Mouse (Mus musculus) CH12.LX (cell line): ENCODE data around the gene Rap1gap. TPM values are rescaled to one million over a fixed set of nuclear protein-coding genes. Genes with fewer than 3 reads are reported as not detected.

ENCODE experiments used
- DNase-seq: peaks from one replicate; pipeline ENCODE4 v3.0.0-alpha.2; 2013; ENCODE audit errors: extremely low read depth
- H3K27ac ChIP-seq: 2 replicates; pipeline ENCODE4 v1.5.1; 2012; ENCODE audit warnings: low read depth, mild to moderate bottlenecking, control low read depth, moderate library complexity; ENCODE audit not compliant: insufficient read depth
- H3K27me3 ChIP-seq: replicated peaks from 2 replicates; pipeline ENCODE3; 2012; ENCODE audit warnings: inconsistent platforms
- H3K36me3 ChIP-seq, 2 experiments: replicated peaks in 1 of 2; 2 replicates each; pipeline versions ENCODE3 to v1.6.1; 2012; ENCODE audit warnings: inconsistent platforms in 1 of 2, low read length in 1 of 2, mild to moderate bottlenecking in 1 of 2, mixed read lengths in 1 of 2, moderate library complexity in 1 of 2; ENCODE audit not compliant: control insufficient read depth in 1 of 2, insufficient read depth in 1 of 2
- H3K4me1 ChIP-seq, 2 experiments: 2 replicates each; pipeline ENCODE4 v1.6.1; 2012; ENCODE audit warnings: inconsistent platforms in 1 of 2, moderate library complexity in 1 of 2; ENCODE audit not compliant: insufficient read depth in 2 of 2, control insufficient read depth in 1 of 2
- H3K4me2 ChIP-seq: 2 replicates; pipeline ENCODE4 v1.6.1; 2012; ENCODE audit warnings: low read depth, mild to moderate bottlenecking, control low read depth; ENCODE audit not compliant: poor library complexity, insufficient read depth, severe bottlenecking
- H3K4me3 ChIP-seq, 3 experiments: fragments of 150-350 bp in 1 of 3; sonication (generic) in 1 of 3; replicated peaks in 1 of 3; 2 replicates each; pipeline versions ENCODE3 to v1.5.1; 2011 to 2012; ENCODE audit warnings: low read depth in 2 of 3, low read length in 2 of 3, mild to moderate bottlenecking in 2 of 3, moderate library complexity in 2 of 3, control low read depth in 1 of 3, improper control_type of control experiment in 1 of 3, inconsistent platforms in 1 of 3, mixed read lengths in 1 of 3; ENCODE audit not compliant: poor library complexity in 1 of 3
- H3K79me2 ChIP-seq: replicated peaks from 2 replicates; pipeline ENCODE4 v1.6.1; 2012; ENCODE audit warnings: mild to moderate bottlenecking, moderate library complexity; ENCODE audit not compliant: control insufficient read depth, poor library complexity, insufficient read depth, severe bottlenecking; ENCODE audit errors: extremely low read depth
- H3K9ac ChIP-seq: 2 replicates; pipeline ENCODE4 v1.6.1; 2012; ENCODE audit warnings: low read depth, mild to moderate bottlenecking, control low read depth, moderate library complexity; ENCODE audit not compliant: insufficient read depth
- H3K9me3 ChIP-seq: replicated peaks from 2 replicates; pipeline ENCODE3; 2012; ENCODE audit warnings: low read length, inconsistent platforms, mixed read lengths
- CHD2 ChIP-seq: IDR thresholded peaks from 2 replicates; pipeline ENCODE4 v1.6.1; 2011; ENCODE audit warnings: low read length, improper control_type of control experiment
- CTCF ChIP-seq, 2 experiments: IDR thresholded peaks in 1 of 2; conservative IDR thresholded peaks in 1 of 2; 2 replicates each; pipeline ENCODE4 v1.5.1; 2011 to 2012; ENCODE audit warnings: low read depth in 2 of 2, low read length in 2 of 2, improper control_type of control experiment in 1 of 2, inconsistent platforms in 1 of 2, mild to moderate bottlenecking in 1 of 2, moderate library complexity in 1 of 2
- HCFC1 ChIP-seq: IDR thresholded peaks from 2 replicates; pipeline ENCODE4 v1.6.1; 2012; ENCODE audit warnings: low read depth, mild to moderate bottlenecking, inconsistent platforms, low read length, improper control_type of control experiment
- JUN ChIP-seq: IDR thresholded peaks from 2 replicates; pipeline ENCODE4 v1.6.1; 2011; ENCODE audit warnings: low read depth, mild to moderate bottlenecking, low read length, improper control_type of control experiment, moderate library complexity; ENCODE audit not compliant: insufficient read depth
- JUND ChIP-seq: conservative IDR thresholded peaks from 2 replicates; pipeline ENCODE4 v1.6.1; 2011; ENCODE audit warnings: low read depth, low read length, improper control_type of control experiment
- MAX ChIP-seq: IDR thresholded peaks from 2 replicates; pipeline ENCODE4 v1.6.1; 2011; ENCODE audit warnings: low read length, improper control_type of control experiment
- MXI1 ChIP-seq: IDR thresholded peaks from 2 replicates; pipeline ENCODE4 v1.6.1; 2011; ENCODE audit warnings: mild to moderate bottlenecking, low read depth, low read length, improper control_type of control experiment
- MYC ChIP-seq: IDR thresholded peaks from 2 replicates; pipeline ENCODE4 v1.6.1; 2011; ENCODE audit warnings: low read depth, mild to moderate bottlenecking, improper control_type of control experiment, low read length
- NRF1 ChIP-seq: IDR thresholded peaks from 2 replicates; pipeline ENCODE4 v1.6.1; 2014; ENCODE audit warnings: low read depth, mild to moderate bottlenecking, inconsistent platforms, low read length, improper control_type of control experiment, moderate library complexity
- POLR2A ChIP-seq: IDR thresholded peaks from 2 replicates; pipeline ENCODE4 v1.6.1; 2011; ENCODE audit warnings: low read depth, mild to moderate bottlenecking, improper control_type of control experiment, low read length
- SIN3A ChIP-seq: IDR thresholded peaks from 2 replicates; pipeline ENCODE4 v1.6.1; 2012; ENCODE audit warnings: low read length, improper control_type of control experiment, inconsistent platforms
- SMC3 ChIP-seq: IDR thresholded peaks from 2 replicates; pipeline ENCODE4 v1.6.1; 2011; ENCODE audit warnings: low read depth, low read length, improper control_type of control experiment
- TBP ChIP-seq: conservative IDR thresholded peaks from 2 replicates; pipeline ENCODE4 v1.6.1; 2011; ENCODE audit warnings: low read depth, low read length, improper control_type of control experiment
- USF2 ChIP-seq: conservative IDR thresholded peaks from 2 replicates; pipeline ENCODE4 v1.6.1; 2011; ENCODE audit warnings: low read depth, low read length, improper control_type of control experiment
- ZC3H11A ChIP-seq: IDR thresholded peaks from 2 replicates; pipeline ENCODE4 v1.6.1; 2012; ENCODE audit warnings: low read depth, mild to moderate bottlenecking, inconsistent platforms, low read length, improper control_type of control experiment
- ZKSCAN1 ChIP-seq: IDR thresholded peaks from 2 replicates; pipeline ENCODE4 v1.6.1; 2012; ENCODE audit warnings: low read depth, inconsistent platforms, low read length, improper control_type of control experiment, borderline replicate concordance
- ZMIZ1 ChIP-seq: IDR thresholded peaks from 2 replicates; pipeline ENCODE4 v1.6.1; 2012; ENCODE audit warnings: low read depth, mild to moderate bottlenecking, inconsistent platforms, low read length, improper control_type of control experiment
- dilution Hi-C: fragments of 300-500 bp; cut with MboI; formaldehyde crosslinking; loops from 2 replicates; pipeline ENCODE4 v1.14.3; 2020; ENCODE audit warnings: low sequenced_read_pairs; ENCODE audit not compliant: extremely low pct_unique_long_range_greater_than_20kb, extremely low pct_ligation_motif_present
- in situ Hi-C: fragments of 300-500 bp; cut with MboI; formaldehyde crosslinking; loops from 3 replicates; pipeline ENCODE4 v1.14.3; 2019; ENCODE audit warnings: low sequenced_read_pairs, low pct_ligation_motif_present, low pct_unique_long_range_greater_than_20kb, mixed read lengths
- polyA plus RNA-seq: library from polyadenylated mRNA; unstranded; fragments of >175 nt; gene quantifications from 2 replicates; pipeline ENCODE4 v1.2.1, GENCODE M21; 2012; ENCODE audit warnings: low read depth; ENCODE audit not compliant: insufficient read length
- total RNA-seq, 2 experiments: library from RNA; depleted of rRNA; stranded (reverse); fragments of 300-350 nt in 1 of 2; fragments of >200 nt in 1 of 2; gene quantifications; 2 replicates each; pipeline ENCODE4 v1.2.3; 2012 to 2014

The Rap1gap gene
- total and polyA plus RNA-seq, 3 experiments = 3.0 to 11.1 (median 5.8) TPM

- no peak overlapping the region for H3K4me3 ChIP-seq
- TF ChIP-seq ZMIZ1 (no peak), POLR2A (no peak), JUN (no peak)
- TF ChIP-seq, all 38 proteins: peak for 0
- no peaks in the 10 kb centered on the region for H3K9me3 ChIP-seq
- no peak overlapping the region for H3K4me2 ChIP-seq
- no peak for DNase-seq
- in situ Hi-C loops (loop anchor here (5.0 kb wide), 2 partner anchors 107 to 217 kb away; no protein-coding TSS in a partner anchor), dilution Hi-C loops (no loop called here)
- no peaks in the 10 kb centered on the region for H3K79me2 ChIP-seq
- H3K27me3 ChIP-seq = peaks cover 21% of the 10 kb centered on the region
- peaks cover 0 to 22% of the 10 kb centered on the region in 2 experiments for H3K36me3 ChIP-seq
- peaks cover 3 to 25% of the 10 kb centered on the region in 2 experiments; a peak in 3 of 4 replicates for H3K4me1 ChIP-seq
- no peak overlapping the region for H3K27ac ChIP-seq
- no peak overlapping the region for H3K9ac ChIP-seq
Observed at GRCm38 (mm10) chr4:137730757-137731156, 66.2 kb downstream of the Rap1gap start.

- no peak for DNase-seq
- Histone ChIP-seq H3K79me2 (no peaks in the 10 kb centered on the region), H3K4me3 (no peak overlapping the region), H3K36me3 (peaks cover 0 to 18% of the 10 kb centered on the region in 2 experiments), H3K4me2 (no peak overlapping the region), H3K9me3 (no peaks in the 10 kb centered on the region), H3K9ac (no peak overlapping the region), H3K27me3 (peaks cover 24% of the 10 kb centered on the region), H3K4me1 (peaks cover 5 to 35% of the 10 kb centered on the region in 2 experiments), H3K27ac (no peak overlapping the region)
- TF ChIP-seq MAX (no peak), ZMIZ1 (no peak), USF2 (no peak), MYC (no peak), CHD2 (no peak), ZC3H11A (no peak), JUN (no peak), SIN3A (no peak), MXI1 (no peak), TBP (no peak), CTCF (conservative IDR thresholded peaks at IDR 0.05 in 1 of 2, IDR thresholded peaks at IDR 0.05 in 1 of 2; ENCODE audit: low read depth in 2 of 2, low read length in 2 of 2) (no peak), JUND (no peak), ZKSCAN1 (no peak), HCFC1 (no peak)
- in situ Hi-C loops = loop anchor here (5.0 kb wide), 2 partner anchors 105 to 215 kb away; no protein-coding TSS in a partner anchor
- dilution Hi-C loops = no loop called here
Observed at GRCm38 (mm10) chr4:137731891-137732290, 67.4 kb downstream of the Rap1gap start.

- dilution Hi-C loops (no loop called here), in situ Hi-C loops (loop anchor here (5.0 kb wide), 2 partner anchors 105 to 215 kb away; no protein-coding TSS in a partner anchor)
- H3K27me3 ChIP-seq = peaks cover 24% of the 10 kb centered on the region
- H3K4me2 ChIP-seq = no peak overlapping the region
- no peaks in the 10 kb centered on the region for H3K9me3 ChIP-seq
- no peak overlapping the region for H3K27ac ChIP-seq
- no peak for TF ChIP-seq MAX
- TF ChIP-seq SMC3 = no peak
- TF ChIP-seq ZMIZ1 = no peak
- no peak for TF ChIP-seq NRF1
- H3K9ac ChIP-seq = no peak overlapping the region
- H3K79me2 ChIP-seq = no peaks in the 10 kb centered on the region
- no peak for DNase-seq
- H3K36me3 ChIP-seq = peaks cover 0 to 13% of the 10 kb centered on the region in 2 experiments
- H3K4me1 ChIP-seq = peaks cover 7 to 35% of the 10 kb centered on the region in 2 experiments
- no peak overlapping the region for H3K4me3 ChIP-seq
Observed at GRCm38 (mm10) chr4:137732361-137732760, 67.8 kb downstream of the Rap1gap start.
